Mouse (Mus musculus): ENCODE measurements around the gene Mei1. TPM values are rescaled to one million over a fixed set of nuclear protein-coding genes. Genes with fewer than 3 reads are reported as not detected.

Gene Mei1
- polyA plus RNA-seq, 1 experiment from 2014 or later = 0.07 TPM

- Histone ChIP-seq H3K4me2 (ENCODE audit: low read length) (no peak overlapping the region), H3K4me3 (replicated peaks; ENCODE audit: low read depth, low read length) (no peak overlapping the region), H3K9ac (replicated peaks; ENCODE audit: low read length) (no peak overlapping the region), H3K4me1 (ENCODE audit: control insufficient read depth, insufficient read depth, low read length) (peaks cover 24% of the 10 kb centered on the region), H3K9me3 (ENCODE audit: control insufficient read depth, low read length) (no peaks in the 10 kb centered on the region), H3K27me3 (ENCODE audit: control insufficient read depth, insufficient read depth, low read length) (no peaks in the 10 kb centered on the region), H3K27ac (replicated peaks; ENCODE audit: low read depth, low read length) (no peak overlapping the region), H3K36me3 (ENCODE audit: control insufficient read depth, insufficient read depth, low read length) (no peaks in the 10 kb centered on the region)
- ATAC-seq (ENCODE audit: low FRiP score, low TSS enrichment) = no peak
- 89% methylated on average over 12 of the region's 12 CpGs for WGBS
- no peak for DNase-seq
Measured at GRCm38 (mm10) chr15:82152022-82152421, 82.2 kb downstream of the Mei1 start.

- H3K36me3 ChIP-seq (ENCODE audit: control insufficient read depth, insufficient read depth, low read length) = no peaks in the 10 kb centered on the region
- ATAC-seq (ENCODE audit: low FRiP score, low TSS enrichment) (no peak), DNase-seq (no peak)
- peaks cover 24% of the 10 kb centered on the region for H3K4me1 ChIP-seq (ENCODE audit: control insufficient read depth, insufficient read depth, low read length)
- no peaks in the 10 kb centered on the region for H3K27me3 ChIP-seq (ENCODE audit: control insufficient read depth, insufficient read depth, low read length)
- no peak overlapping the region for H3K27ac ChIP-seq (replicated peaks; ENCODE audit: low read depth, low read length)
- H3K9me3 ChIP-seq (ENCODE audit: control insufficient read depth, low read length) = no peaks in the 10 kb centered on the region
- 93% methylated on average over 7 of the region's 7 CpGs for WGBS
- H3K4me2 ChIP-seq (ENCODE audit: low read length) = no peak overlapping the region
- no peak overlapping the region for H3K9ac ChIP-seq (replicated peaks; ENCODE audit: low read length)
- H3K4me3 ChIP-seq (replicated peaks; ENCODE audit: low read depth, low read length) = no peak overlapping the region
Measured at GRCm38 (mm10) chr15:82152435-82152834, 82.6 kb downstream of the Mei1 start.

- Histone ChIP-seq H3K4me1 (ENCODE audit: control insufficient read depth, insufficient read depth, low read length) (peaks cover 19% of the 10 kb centered on the region; the same call in 1 of the 2 replicates), H3K9me3 (ENCODE audit: control insufficient read depth, low read length) (no peaks in the 10 kb centered on the region), H3K27ac (replicated peaks; ENCODE audit: low read depth, low read length) (no peak overlapping the region), H3K4me2 (ENCODE audit: low read length) (no peak overlapping the region), H3K36me3 (ENCODE audit: control insufficient read depth, insufficient read depth, low read length) (no peaks in the 10 kb centered on the region), H3K9ac (replicated peaks; ENCODE audit: low read length) (no peak overlapping the region), H3K4me3 (replicated peaks; ENCODE audit: low read depth, low read length) (no peak overlapping the region), H3K27me3 (ENCODE audit: control insufficient read depth, insufficient read depth, low read length) (no peaks in the 10 kb centered on the region)
- WGBS = 98% methylated on average over 6 of the region's 6 CpGs
- DNase-seq (no peak), ATAC-seq (ENCODE audit: low FRiP score, low TSS enrichment) (no peak)
Measured at GRCm38 (mm10) chr15:82156298-82156697, 86.5 kb downstream of the Mei1 start.

- no peak for ATAC-seq (ENCODE audit: low FRiP score, low TSS enrichment)
- H3K4me3 ChIP-seq (replicated peaks; ENCODE audit: low read depth, low read length) = no peak overlapping the region
- H3K9ac ChIP-seq (replicated peaks; ENCODE audit: low read length) = no peak overlapping the region
- no peaks in the 10 kb centered on the region for H3K36me3 ChIP-seq (ENCODE audit: control insufficient read depth, insufficient read depth, low read length)
- H3K9me3 ChIP-seq (ENCODE audit: control insufficient read depth, low read length) = no peaks in the 10 kb centered on the region
- H3K27ac ChIP-seq (replicated peaks; ENCODE audit: low read depth, low read length) = no peak overlapping the region
- no peak for DNase-seq
- no peak overlapping the region for H3K4me2 ChIP-seq (ENCODE audit: low read length)
- H3K4me1 ChIP-seq (ENCODE audit: control insufficient read depth, insufficient read depth, low read length) = peaks cover 19% of the 10 kb centered on the region; the same call in 1 of the 2 replicates
- WGBS = 76% methylated on average over 10 of the region's 10 CpGs
- H3K27me3 ChIP-seq (ENCODE audit: control insufficient read depth, insufficient read depth, low read length) = no peaks in the 10 kb centered on the region
Measured at GRCm38 (mm10) chr15:82156902-82157301, 87.1 kb downstream of the Mei1 start.

GRCm38 (mm10) chr15:82158243-82159035 is 88.6 kb downstream of the Mei1 start:
- Histone ChIP-seq H3K4me2 (ENCODE audit: low read length) (no peak overlapping the region), H3K27me3 (ENCODE audit: control insufficient read depth, insufficient read depth, low read length) (no peaks in the 10 kb centered on the region), H3K9ac (replicated peaks; ENCODE audit: low read length) (no peak overlapping the region), H3K36me3 (ENCODE audit: control insufficient read depth, insufficient read depth, low read length) (no peaks in the 10 kb centered on the region), H3K27ac (replicated peaks; ENCODE audit: low read depth, low read length) (0 out of 2 replicates have a peak overlapping the region, but pooled peaks have one; percentile 26), H3K9me3 (ENCODE audit: control insufficient read depth, low read length) (no peaks in the 10 kb centered on the region), H3K4me1 (ENCODE audit: control insufficient read depth, insufficient read depth, low read length) (peaks cover 13% of the 10 kb centered on the region; the same call in 1 of the 2 replicates), H3K4me3 (replicated peaks; ENCODE audit: low read depth, low read length) (no peak overlapping the region)
- no peak for DNase-seq
- ATAC-seq (ENCODE audit: low FRiP score, low TSS enrichment) = no peak
- 77% methylated on average over 17 of the region's 17 CpGs for WGBS

- no peak overlapping the region for H3K4me2 ChIP-seq (ENCODE audit: low read length)
- no peaks in the 10 kb centered on the region for H3K9me3 ChIP-seq (ENCODE audit: control insufficient read depth, low read length)
- H3K27me3 ChIP-seq (ENCODE audit: control insufficient read depth, insufficient read depth, low read length) = no peaks in the 10 kb centered on the region
- H3K4me3 ChIP-seq (replicated peaks; ENCODE audit: low read depth, low read length) = no peak overlapping the region
- no peaks in the 10 kb centered on the region for H3K36me3 ChIP-seq (ENCODE audit: control insufficient read depth, insufficient read depth, low read length)
- peaks cover 13% of the 10 kb centered on the region; the same call in 1 of the 2 replicates for H3K4me1 ChIP-seq (ENCODE audit: control insufficient read depth, insufficient read depth, low read length)
- H3K27ac ChIP-seq (replicated peaks; ENCODE audit: low read depth, low read length) = no peak overlapping the region
- H3K9ac ChIP-seq (replicated peaks; ENCODE audit: low read length) = no peak overlapping the region
- no peak for DNase-seq
- WGBS = 79% methylated on average over 9 of the region's 9 CpGs
- ATAC-seq (ENCODE audit: low FRiP score, low TSS enrichment) = no peak
Measured at GRCm38 (mm10) chr15:82159471-82159870, 89.7 kb downstream of the Mei1 start.

GRCm38 (mm10) chr15:82160731-82161640 is 91.2 kb downstream of the Mei1 start:
- Histone ChIP-seq H3K9ac (replicated peaks; ENCODE audit: low read length) (no peak overlapping the region), H3K4me2 (ENCODE audit: low read length) (no peak overlapping the region), H3K4me1 (ENCODE audit: control insufficient read depth, insufficient read depth, low read length) (peaks cover 18% of the 10 kb centered on the region; the same call in 1 of the 2 replicates), H3K4me3 (replicated peaks; ENCODE audit: low read depth, low read length) (no peak overlapping the region), H3K36me3 (ENCODE audit: control insufficient read depth, insufficient read depth, low read length) (no peaks in the 10 kb centered on the region), H3K9me3 (ENCODE audit: control insufficient read depth, low read length) (no peaks in the 10 kb centered on the region), H3K27me3 (ENCODE audit: control insufficient read depth, insufficient read depth, low read length) (no peaks in the 10 kb centered on the region), H3K27ac (replicated peaks; ENCODE audit: low read depth, low read length) (no peak overlapping the region)
- 86% methylated on average over 11 of the region's 11 CpGs for WGBS
- ATAC-seq (ENCODE audit: low FRiP score, low TSS enrichment) = no peak
- DNase-seq = no peak

GRCm38 (mm10) chr15:82161965-82162600 is 92.3 kb downstream of the Mei1 start:
- 90% methylated on average over 12 of the region's 12 CpGs for WGBS
- no peaks in the 10 kb centered on the region for H3K27me3 ChIP-seq (ENCODE audit: control insufficient read depth, insufficient read depth, low read length)
- no peak overlapping the region for H3K27ac ChIP-seq (replicated peaks; ENCODE audit: low read depth, low read length)
- H3K4me1 ChIP-seq (ENCODE audit: control insufficient read depth, insufficient read depth, low read length) = peaks cover 29% of the 10 kb centered on the region
- H3K4me2 ChIP-seq (ENCODE audit: low read length) = no peak overlapping the region
- H3K9ac ChIP-seq (replicated peaks; ENCODE audit: low read length) = no peak overlapping the region
- no peak overlapping the region for H3K4me3 ChIP-seq (replicated peaks; ENCODE audit: low read depth, low read length)
- no peaks in the 10 kb centered on the region for H3K36me3 ChIP-seq (ENCODE audit: control insufficient read depth, insufficient read depth, low read length)
- DNase-seq (no peak), ATAC-seq (ENCODE audit: low FRiP score, low TSS enrichment) (no peak)
- no peaks in the 10 kb centered on the region for H3K9me3 ChIP-seq (ENCODE audit: control insufficient read depth, low read length)
